Mouse (Mus musculus) macrophage (primary cell): Measurements from ENCODE around the gene Habp2. TPM values are rescaled to one million over a fixed set of nuclear protein-coding genes. Genes with fewer than 3 reads are reported as not detected.
"Not testable (repeated sequence)": the region's sequence is repeated elsewhere in the genome, so short reads cannot be mapped to it uniquely, and the experiment has no call there.

Source experiments
- H3K27ac ChIP-seq: fragments of 350-480 bp; formaldehyde crosslinking; 2 replicates; pipeline ENCODE4 v1.9.0; 2021
- H3K36me3 ChIP-seq: fragments of 350-480 bp; formaldehyde crosslinking; 2 replicates; pipeline ENCODE4 v1.9.0; 2021; ENCODE audit errors: inconsistent target
- H3K4me3 ChIP-seq: fragments of 350-480 bp; formaldehyde crosslinking; 2 replicates; pipeline ENCODE4 v1.9.0; 2021; ENCODE audit errors: inconsistent target
- H3K79me2 ChIP-seq: fragments of 350-480 bp; formaldehyde crosslinking; 2 replicates; pipeline ENCODE4 v1.9.0; 2021; ENCODE audit errors: inconsistent target
- WGBS: methylation state at CpG from one replicate; pipeline ENCODE4 v1.1.7; 2026; ENCODE audit warnings: inconsistent platforms; ENCODE audit not compliant: missing documents; 5-methylcytosine and 5-hydroxymethylcytosine counted together
- polyA plus RNA-seq: library from polyadenylated mRNA; stranded (reverse); fragments of 250-400 nt; gene quantifications from 3 replicates; pipeline ENCODE4 v1.2.4, GENCODE M21; 2018; ENCODE audit warnings: inconsistent platforms

Habp2 gene
- polyA plus RNA-seq, 1 experiment from 2014 or later, result not detected

DNA sequence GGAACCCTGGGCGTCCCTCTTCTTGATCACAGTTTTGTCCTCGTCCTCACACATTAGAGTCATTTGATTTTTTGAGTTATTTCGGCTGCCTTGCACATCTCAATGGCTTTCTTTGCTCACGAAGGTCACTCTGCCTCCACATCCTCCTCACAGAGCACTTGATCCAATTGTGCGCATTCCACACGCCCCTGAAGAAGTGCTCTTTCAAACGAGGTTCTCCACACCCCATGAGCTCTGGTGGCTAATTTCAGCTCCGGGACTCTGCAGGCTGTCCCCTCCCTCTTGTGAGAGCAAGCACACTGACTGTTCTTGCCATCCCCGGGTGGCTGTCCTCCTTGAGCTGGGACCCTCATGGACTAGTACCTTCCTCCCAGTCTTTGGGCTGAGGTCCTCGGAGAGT, 38.7 kb downstream of the Habp2 start:
- H3K79me2 ChIP-seq, result no peaks in the 10 kb centered on the region
- H3K4me3 ChIP-seq, result no peak overlapping the region
- H3K36me3 ChIP-seq, result no peaks in the 10 kb centered on the region
- WGBS, result 88% methylated on average over 10 of the region's 10 CpGs
- H3K27ac ChIP-seq, result no peak overlapping the region

DNA sequence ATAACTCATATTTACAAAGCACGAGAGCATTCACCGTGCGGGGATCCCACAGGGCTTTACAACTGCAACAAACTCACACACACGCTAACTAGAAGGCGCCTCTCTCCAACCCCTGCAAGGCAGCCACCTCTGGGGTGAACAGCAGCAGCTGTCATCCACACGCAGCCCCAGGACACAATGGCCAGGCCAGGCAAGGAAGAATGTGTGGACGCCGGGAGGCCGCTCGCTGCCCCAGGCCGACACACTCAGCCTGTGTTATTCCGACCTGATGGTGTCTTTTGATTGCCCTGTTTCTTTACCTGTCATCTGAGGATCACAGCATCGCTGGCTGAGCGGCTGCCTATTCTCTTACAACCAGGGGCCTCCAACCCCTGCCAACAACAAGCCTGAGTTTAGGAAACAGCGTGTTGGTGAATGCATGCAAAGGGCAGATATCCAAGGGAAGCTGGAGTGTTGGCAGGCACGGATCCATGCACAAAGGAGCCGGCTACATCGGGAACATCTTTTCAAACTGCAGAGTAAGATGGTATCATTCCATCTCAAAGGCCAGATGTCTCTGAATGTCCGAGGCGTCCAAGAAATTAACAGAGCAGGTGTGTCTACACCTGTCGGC, 39.4 kb downstream of the Habp2 start:
- 89% methylated on average over 21 of the region's 21 CpGs for WGBS
- no peaks in the 10 kb centered on the region for H3K79me2 ChIP-seq
- no peaks in the 10 kb centered on the region for H3K36me3 ChIP-seq
- no peak overlapping the region for H3K4me3 ChIP-seq
- no peak overlapping the region for H3K27ac ChIP-seq

GRCm38 (mm10) chr19:56336321-56336720, 49.4 kb downstream of the Habp2 start:
- H3K27ac ChIP-seq, result no peak overlapping the region
- no peaks in the 10 kb centered on the region for H3K36me3 ChIP-seq
- 93% methylated on average over 17 of the region's 17 CpGs for WGBS
- H3K4me3 ChIP-seq, result no peak overlapping the region
- H3K79me2 ChIP-seq, result no peaks in the 10 kb centered on the region

GRCm38 (mm10) chr19:56336826-56337225, 49.9 kb downstream of the Habp2 start:
- H3K27ac ChIP-seq, result no peak overlapping the region
- 82% methylated on average over 12 of the region's 12 CpGs for WGBS
- H3K4me3 ChIP-seq, result no peak overlapping the region
- no peaks in the 10 kb centered on the region for H3K36me3 ChIP-seq
- no peaks in the 10 kb centered on the region for H3K79me2 ChIP-seq

GRCm38 (mm10) chr19:56342006-56342405, 55.1 kb downstream of the Habp2 start:
- 86% methylated on average over 8 of the region's 8 CpGs for WGBS
- Histone ChIP-seq H3K36me3 (no peaks in the 10 kb centered on the region), H3K79me2 (no peaks in the 10 kb centered on the region), H3K4me3 (no peak overlapping the region), H3K27ac (no peak overlapping the region)

GRCm38 (mm10) chr19:56343869-56344563, 57.1 kb downstream of the Habp2 start:
- no peak overlapping the region for H3K27ac ChIP-seq
- no peak overlapping the region for H3K4me3 ChIP-seq
- 88% methylated on average over 26 of the region's 26 CpGs for WGBS
- H3K79me2 ChIP-seq, result no peaks in the 10 kb centered on the region
- H3K36me3 ChIP-seq, result no peaks in the 10 kb centered on the region

DNA sequence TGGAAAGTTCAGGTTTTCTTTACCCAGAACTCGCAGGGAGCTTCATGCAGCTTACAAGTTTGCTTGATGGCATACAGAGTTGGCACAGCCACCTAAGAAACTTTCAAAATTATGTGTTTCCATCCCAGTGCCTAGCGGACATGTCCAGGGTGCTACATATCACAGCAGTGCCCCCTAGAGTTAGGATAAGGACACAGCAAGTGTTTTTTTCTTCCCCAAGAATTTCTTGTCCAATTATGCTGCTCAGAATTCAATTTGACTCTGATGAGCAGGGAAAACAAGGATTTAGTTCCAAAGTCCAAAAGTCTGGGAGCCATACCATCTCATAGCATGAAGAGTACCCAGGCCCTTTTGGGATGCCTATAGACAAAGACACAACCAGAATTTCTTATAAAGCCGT, 59.1 kb downstream of the Habp2 start:
- Histone ChIP-seq H3K36me3 (no peaks in the 10 kb centered on the region), H3K4me3 (no peak overlapping the region)
- whole genome bisulfite sequencing, result 77% methylated on average over 3 of the region's 3 CpGs

GRCm38 (mm10) chr19:56346750-56347149, 59.8 kb downstream of the Habp2 start:
- WGBS, result 54% methylated on average over 12 of the region's 13 CpGs
- Histone ChIP-seq H3K4me3 (no peak overlapping the region), H3K27ac (no peak overlapping the region), H3K36me3 (no peaks in the 10 kb centered on the region), H3K79me2 (no peaks in the 10 kb centered on the region)

More for the DNA sequence above, 59.1 kb downstream of the Habp2 start:
- no peak overlapping the region for H3K27ac ChIP-seq
- no peaks in the 10 kb centered on the region for H3K79me2 ChIP-seq

DNA sequence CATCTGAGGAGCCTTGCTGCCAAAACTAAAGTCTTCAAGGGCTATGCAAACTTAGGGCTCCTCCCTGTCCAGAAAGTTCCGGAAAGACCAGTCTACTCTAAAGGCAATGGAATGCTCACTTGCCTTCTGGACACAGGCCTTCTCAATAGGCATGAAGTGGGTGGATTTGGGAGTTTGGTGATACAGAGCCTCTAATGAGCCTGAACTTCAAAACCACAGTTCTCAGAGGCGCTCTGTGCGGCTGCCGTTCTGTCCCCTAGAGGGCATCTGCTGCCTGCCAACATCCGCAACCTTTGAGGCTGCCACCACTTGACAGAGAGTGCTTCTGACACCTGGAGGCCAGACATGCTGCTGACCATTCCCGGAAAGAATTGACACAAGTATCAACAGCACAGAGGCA, 62.4 kb downstream of the Habp2 start:
- Histone ChIP-seq H3K4me3 (no peak overlapping the region), H3K79me2 (no peaks in the 10 kb centered on the region), H3K36me3 (no peaks in the 10 kb centered on the region), H3K27ac (no peak overlapping the region)
- WGBS, result 28% methylated on average over 6 of the region's 6 CpGs

GRCm38 (mm10) chr19:56353689-56354088, 66.8 kb downstream of the Habp2 start:
- no peak overlapping the region for H3K27ac ChIP-seq
- 93% methylated on average over 10 of the region's 10 CpGs for WGBS

DNA sequence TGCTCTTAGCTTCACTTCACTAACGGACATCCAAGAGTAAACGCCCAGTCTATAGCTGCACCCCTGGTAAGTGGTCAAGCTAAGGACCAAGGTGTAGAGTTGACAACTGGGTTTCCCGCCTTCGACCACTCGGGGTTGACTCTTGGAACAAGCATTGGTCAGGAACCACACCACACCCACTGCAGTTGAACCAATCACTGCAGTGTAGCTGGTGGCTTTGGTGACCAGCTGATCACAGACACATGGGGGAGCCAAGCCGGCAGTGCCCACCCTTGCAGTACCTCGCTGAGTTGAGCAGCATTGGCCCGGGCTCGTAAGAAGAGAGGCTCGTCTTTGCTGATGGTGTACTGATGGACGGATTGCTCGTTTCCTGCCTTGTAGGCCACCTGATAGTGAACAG, 68.3 kb downstream of the Habp2 start:
- H3K36me3 ChIP-seq, result no peaks in the 10 kb centered on the region
- H3K79me2 ChIP-seq, result no peaks in the 10 kb centered on the region
- no peak overlapping the region for H3K4me3 ChIP-seq
- 97% methylated on average over 12 of the region's 12 CpGs for WGBS
- no peak overlapping the region for H3K27ac ChIP-seq

More at GRCm38 (mm10) chr19:56353689-56354088, 66.8 kb downstream of the Habp2 start:
- Histone ChIP-seq H3K36me3 (no peaks in the 10 kb centered on the region), H3K79me2 (no peaks in the 10 kb centered on the region), H3K4me3 (no peak overlapping the region)

GRCm38 (mm10) chr19:56356480-56357373, 69.8 kb downstream of the Habp2 start:
- Histone ChIP-seq H3K36me3 (no peaks in the 10 kb centered on the region), H3K27ac (no peak overlapping the region), H3K79me2 (no peaks in the 10 kb centered on the region), H3K4me3 (no peak overlapping the region)
- WGBS, result 39% methylated on average over 16 of the region's 17 CpGs

- WGBS, result 72% methylated on average over 2 of the region's 2 CpGs
- not testable (repeated sequence) for H3K79me2 ChIP-seq, H3K36me3 ChIP-seq, H3K4me3 ChIP-seq, H3K27ac ChIP-seq
Measured at GRCm38 (mm10) chr19:56357374-56357708, 70.4 kb downstream of the Habp2 start.

DNA sequence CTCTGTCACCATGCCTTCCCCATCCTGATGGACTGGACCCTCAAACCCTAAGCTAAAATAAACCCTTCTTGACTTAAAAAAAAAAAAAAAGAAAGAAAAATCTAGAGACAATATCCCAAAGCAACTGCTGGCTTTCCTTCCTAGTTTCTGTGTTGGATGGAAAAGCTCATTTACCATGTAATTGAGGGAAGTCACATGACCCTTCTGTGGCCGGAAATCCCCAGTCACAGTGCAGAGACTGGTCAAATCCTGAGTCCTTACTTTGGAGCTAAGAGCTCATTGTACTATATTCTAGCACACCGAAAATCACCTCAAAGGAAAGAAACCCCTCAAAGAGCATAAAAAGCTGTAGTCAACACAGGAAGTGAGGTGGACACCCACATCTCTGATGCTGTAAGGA, 72.0 kb downstream of the Habp2 start:
- no peaks in the 10 kb centered on the region for H3K36me3 ChIP-seq
- WGBS, result 24% methylated on average over 2 of the region's 2 CpGs

More for the DNA sequence above, 72.0 kb downstream of the Habp2 start:
- H3K4me3 ChIP-seq, result no peak overlapping the region
- H3K27ac ChIP-seq, result no peak overlapping the region
- H3K79me2 ChIP-seq, result no peaks in the 10 kb centered on the region
